18 mouse cellular contexts compared by ENCODE assay signal in genomic region chr11:51609266-51609909, GRCm38 (mm10). TPM values are rescaled to one million over a fixed set of nuclear protein-coding genes. Genes with fewer than 3 reads are reported as not detected.
DNase-seq lines count a peak whose midpoint lies in the region; ATAC-seq lines count a peak whose summit lies in the region.
"Had no signal": no experiment of that assay in that cellular context is flagged by ENCODE, and none has a peak within 500 bp of the region (broad histone marks: within the 10 kb centered on the region; RNA-seq: fewer than 3 reads in every experiment).

No protein-coding gene starts in this region.

- no peaks in the 10 kb centered on the region for H3K9me3 ChIP-seq in megakaryocyte, embryonic 14.5 days
- no peaks in the 10 kb centered on the region for H3K9me3 ChIP-seq in forebrain, embryonic 13.5 days (replicated peaks)
- H3K9me3 ChIP-seq: embryonic facial prominence, embryonic 15.5 days; midbrain, embryonic 13.5 days had no signal

- peaks cover 14% of the 10 kb centered on the region for H3K36me3 ChIP-seq in megakaryocyte, embryonic 14.5 days (replicated peaks; ENCODE audit: low read length)
- peaks cover 11% of the 10 kb centered on the region for H3K36me3 ChIP-seq in forebrain, embryonic 13.5 days (ENCODE audit: poor library complexity, severe bottlenecking)

- intact Hi-C loops in left cerebral cortex, postnatal 4 days (cut with DNase I): no loop called here

- no peak overlapping the region for H3K9ac ChIP-seq in forebrain, embryonic 13.5 days
- H3K9ac ChIP-seq: embryonic facial prominence, embryonic 15.5 days; midbrain, embryonic 13.5 days had no signal

- H3K27me3 ChIP-seq in megakaryocyte, embryonic 14.5 days (replicated peaks): no peaks in the 10 kb centered on the region
- 0 out of 2 replicates have a peak, but pooled peaks cover under 1% of the 10 kb centered on the region for H3K27me3 ChIP-seq in forebrain, embryonic 13.5 days
- H3K27me3 ChIP-seq: embryonic facial prominence, embryonic 15.5 days; midbrain, embryonic 13.5 days had no signal

- DNase-seq in liver: peak; percentile 59
- no peak for DNase-seq in left cerebral cortex, postnatal 4 days
- DNase-seq in layer of hippocampus, postnatal 14 days (ENCODE audit: low spot score in 2 of 2): no peak
- DNase-seq: cerebellum, adult 9-10 months; gastrocnemius, postnatal 14 days; heart, postnatal 36 days; layer of hippocampus, postnatal 36 days; spleen, adult 18-20 months had no signal

- ATAC-seq in megakaryocyte, adult 5-6 weeks (ENCODE audit: poor library complexity, severe bottlenecking): no peak
- ATAC-seq in megakaryocyte progenitor cell, adult 5-6 weeks (replicated peaks; ENCODE audit: poor library complexity): peak; percentile 53
- no peak for ATAC-seq in forebrain, embryonic 13.5 days
- no peak for ATAC-seq in CD4-positive, CD25-positive, alpha-beta regulatory T cell, adult 4 months
- ATAC-seq: hindbrain, embryonic 16.5 days; lung, postnatal 0 days; midbrain, embryonic 13.5 days had no signal

- H3K4me2 ChIP-seq in forebrain, embryonic 13.5 days: no peak overlapping the region
- H3K4me2 ChIP-seq: embryonic facial prominence, embryonic 15.5 days; midbrain, embryonic 13.5 days had no signal

- no peak overlapping the region for H3K27ac ChIP-seq in forebrain, embryonic 13.5 days
- H3K27ac ChIP-seq: embryonic facial prominence, embryonic 15.5 days; midbrain, embryonic 13.5 days had no signal

- H3K4me3 ChIP-seq in megakaryocyte, embryonic 14.5 days (replicated peaks): peak overlapping the region; percentile 83
- no peak overlapping the region for H3K4me3 ChIP-seq in forebrain, embryonic 13.5 days
- H3K4me3 ChIP-seq: embryonic facial prominence, embryonic 15.5 days; midbrain, embryonic 13.5 days; myocyte had no signal

- WGBS in forebrain, embryonic 13.5 days: 80% methylated on average over 3 of the region's 3 CpGs

- H3K4me1 ChIP-seq in megakaryocyte, embryonic 14.5 days: peaks cover 67% of the 10 kb centered on the region
- H3K4me1 ChIP-seq in forebrain, embryonic 13.5 days: peaks cover 15% of the 10 kb centered on the region

RNA-seq across cellular contexts. Expression of gene Hnrnpab, which starts 2.7 kb away (rescaled TPM):
- polyA plus RNA-seq in megakaryocyte, embryonic 14.5 days (2012; ENCODE audit: insufficient read depth, low replicate concordance): 373 and 587 TPM in 2 replicates
- total RNA-seq in megakaryocyte, adult 5-6 weeks (2015): 319 and 341 TPM in 2 replicates
- 548 and 571 TPM in 2 replicates for total RNA-seq in megakaryocyte, adult 5-6 weeks (2017)
- 645 and 667 TPM in 2 replicates for total RNA-seq in megakaryocyte progenitor cell, adult 5-6 weeks (2015)
- total RNA-seq in megakaryocyte progenitor cell, adult 5-6 weeks (2017): 984 and 1,159 TPM in 2 replicates
- 585 and 646 TPM in 2 replicates for polyA plus RNA-seq in forebrain, embryonic 13.5 days (2015; fragmentation: Nextera tagmentation; extraction: Ambion mirVana)
- total RNA-seq in left cerebral cortex, postnatal 4 days (2021): 100 to 1,000 TPM; 339 to 358 TPM
- polyA plus RNA-seq in CD4-positive, CD25-positive, alpha-beta regulatory T cell, adult 4 months (2017; shearing (Covaris generic)): 10 to 100 TPM; 21.2 to 36.2 TPM
- total RNA-seq in layer of hippocampus, postnatal 14 days (2021): 100 to 1,000 TPM; 166 to 174 TPM

RNA-seq across cellular contexts. Expression of gene Nhp2, which starts 10.1 kb away (rescaled TPM):
- 44.8 and 144 TPM in 2 replicates for polyA plus RNA-seq in megakaryocyte, embryonic 14.5 days (2012; ENCODE audit: insufficient read depth, low replicate concordance)
- 45.3 and 50.5 TPM in 2 replicates for total RNA-seq in megakaryocyte, adult 5-6 weeks (2015)
- 38.1 and 52.6 TPM in 2 replicates for total RNA-seq in megakaryocyte, adult 5-6 weeks (2017)
- total RNA-seq in megakaryocyte progenitor cell, adult 5-6 weeks (2015): 147 and 165 TPM in 2 replicates
- total RNA-seq in megakaryocyte progenitor cell, adult 5-6 weeks (2017): 117 and 167 TPM in 2 replicates
- 123 and 141 TPM in 2 replicates for polyA plus RNA-seq in forebrain, embryonic 13.5 days (2015; fragmentation: Nextera tagmentation; extraction: Ambion mirVana)
- 10 to 100 TPM; 60.2 to 60.4 TPM for total RNA-seq in left cerebral cortex, postnatal 4 days (2021)
- 100 to 1,000 TPM in 1 of 2 experiments, 10 to 100 TPM in 1; 87.8 to 116 TPM for polyA plus RNA-seq in CD4-positive, CD25-positive, alpha-beta regulatory T cell, adult 4 months (2017; shearing (Covaris generic))
- total RNA-seq in layer of hippocampus, postnatal 14 days (2021): 10 to 100 TPM; 50.1 to 53.0 TPM

RNA-seq across cellular contexts. Expression of gene Phykpl, which starts 24.8 kb away (rescaled TPM):
- polyA plus RNA-seq in megakaryocyte, embryonic 14.5 days (2012; ENCODE audit: insufficient read depth, low replicate concordance): 10.1 and 21.6 TPM in 2 replicates
- total RNA-seq in megakaryocyte, adult 5-6 weeks (2015): 8.5 and 10.3 TPM in 2 replicates
- 5.8 and 9.0 TPM in 2 replicates for total RNA-seq in megakaryocyte, adult 5-6 weeks (2017)
- 10.7 and 11.2 TPM in 2 replicates for total RNA-seq in megakaryocyte progenitor cell, adult 5-6 weeks (2015)
- 9.8 and 15.4 TPM in 2 replicates for total RNA-seq in megakaryocyte progenitor cell, adult 5-6 weeks (2017)
- polyA plus RNA-seq in forebrain, embryonic 13.5 days (2015; fragmentation: Nextera tagmentation; extraction: Ambion mirVana): 13.4 and 14.1 TPM in 2 replicates
- 1 to 10 TPM; 7.6 to 8.1 TPM for total RNA-seq in left cerebral cortex, postnatal 4 days (2021)
- polyA plus RNA-seq in CD4-positive, CD25-positive, alpha-beta regulatory T cell, adult 4 months (2017; shearing (Covaris generic)): 10 to 100 TPM; 27.4 to 30.3 TPM
- 10 to 100 TPM in 1 of 2 experiments, 1 to 10 TPM in 1; 9.1 to 11.7 TPM for total RNA-seq in layer of hippocampus, postnatal 14 days (2021)

RNA-seq across cellular contexts. Expression of gene Rmnd5b, which starts 26.3 kb away (rescaled TPM):
- 12.9 and 15.1 TPM in 2 replicates for polyA plus RNA-seq in megakaryocyte, embryonic 14.5 days (2012; ENCODE audit: insufficient read depth, low replicate concordance)
- total RNA-seq in megakaryocyte, adult 5-6 weeks (2015): 50.8 and 63.1 TPM in 2 replicates
- total RNA-seq in megakaryocyte, adult 5-6 weeks (2017): 19.2 and 35.5 TPM in 2 replicates
- total RNA-seq in megakaryocyte progenitor cell, adult 5-6 weeks (2015): 34.9 TPM in 2 replicates
- total RNA-seq in megakaryocyte progenitor cell, adult 5-6 weeks (2017): 11.4 and 20.4 TPM in 2 replicates
- 53.8 and 61.2 TPM in 2 replicates for polyA plus RNA-seq in forebrain, embryonic 13.5 days (2015; fragmentation: Nextera tagmentation; extraction: Ambion mirVana)
- 10 to 100 TPM; 41.4 to 47.5 TPM for total RNA-seq in left cerebral cortex, postnatal 4 days (2021)
- polyA plus RNA-seq in CD4-positive, CD25-positive, alpha-beta regulatory T cell, adult 4 months (2017; shearing (Covaris generic)): 10 to 100 TPM; 46.6 to 54.0 TPM
- 10 to 100 TPM; 60.5 to 65.1 TPM for total RNA-seq in layer of hippocampus, postnatal 14 days (2021)

RNA-seq across cellular contexts. Expression of gene N4bp3, which starts 41.3 kb away (rescaled TPM):
- polyA plus RNA-seq in megakaryocyte, embryonic 14.5 days (2012; ENCODE audit: insufficient read depth, low replicate concordance): 2.5 and 6.0 TPM in 2 replicates
- 0.80 and 1.3 TPM in 2 replicates for total RNA-seq in megakaryocyte, adult 5-6 weeks (2015)
- 0.45 and 2.9 TPM in 2 replicates for total RNA-seq in megakaryocyte, adult 5-6 weeks (2017)
- 0.10 and 0.44 TPM in 2 replicates for total RNA-seq in megakaryocyte progenitor cell, adult 5-6 weeks (2015)
- total RNA-seq in megakaryocyte progenitor cell, adult 5-6 weeks (2017): 0.46 and 0.78 TPM in 2 replicates
- 7.7 and 8.4 TPM in 2 replicates for polyA plus RNA-seq in forebrain, embryonic 13.5 days (2015; fragmentation: Nextera tagmentation; extraction: Ambion mirVana)
- total RNA-seq in left cerebral cortex, postnatal 4 days (2021): 10 to 100 TPM; 15.1 to 16.0 TPM
- polyA plus RNA-seq in CD4-positive, CD25-positive, alpha-beta regulatory T cell, adult 4 months (2017; shearing (Covaris generic)): 1 to 10 TPM; 1.2 to 2.5 TPM
- 10 to 100 TPM; 11.4 to 12.1 TPM for total RNA-seq in layer of hippocampus, postnatal 14 days (2021)
